ENCODE assay signal across 19 mouse cellular contexts in the genomic region with DNA sequence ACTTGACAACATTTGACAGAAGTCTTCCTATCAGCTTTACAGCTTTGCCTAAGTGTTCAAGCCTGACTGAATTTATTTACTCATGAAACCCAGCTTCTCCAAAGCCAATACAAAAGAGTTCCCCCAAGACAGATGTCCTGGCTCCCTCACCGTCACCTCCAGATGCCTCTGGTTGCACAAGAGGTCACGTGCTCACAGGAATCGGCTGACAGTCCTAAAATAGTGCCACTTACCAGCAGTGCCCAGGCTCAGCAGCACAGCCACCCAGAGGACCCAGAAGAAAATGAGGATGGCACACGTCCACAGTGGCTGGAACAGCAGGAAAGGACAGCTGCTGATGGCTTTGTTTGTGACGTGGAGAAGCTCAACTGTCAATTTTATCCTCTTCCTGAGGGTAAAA. TPM values are rescaled to one million over a fixed set of nuclear protein-coding genes. Genes with fewer than 3 reads are reported as not detected.
A peak's percentile ranks its signal among the peaks of the same experiment; 100 is the strongest.
DNase-seq lines count a peak whose midpoint lies in the region; ATAC-seq and TF ChIP-seq lines count a peak whose summit lies in the region.
"Had no signal": no experiment of that assay in that cellular context is flagged by ENCODE, and none has a peak within 500 bp of the region (broad histone marks: within the 10 kb centered on the region; RNA-seq: fewer than 3 reads in every experiment).

No protein-coding gene starts in this region.

- no peak overlapping the region for H3K4me3 ChIP-seq in gastrocnemius, adult 2 months
- no peak overlapping the region for H3K4me3 ChIP-seq in heart, embryonic 14.5 days (ENCODE audit: control insufficient read depth in 1 of 2, insufficient read depth in 1 of 2, low read depth in 1 of 2, low read length in 2 of 2)
- peak overlapping the region; percentile 36 for H3K4me3 ChIP-seq in megakaryocyte, embryonic 14.5 days (replicated peaks)
- H3K4me3 ChIP-seq in kidney, embryonic 16.5 days (ENCODE audit: low read length) = no peak overlapping the region
- H3K4me3 ChIP-seq in forebrain, embryonic 14.5 days (ENCODE audit: low read depth, low read length) = no peak overlapping the region
- H3K4me3 ChIP-seq: hindbrain, embryonic 15.5 days; neural tube, embryonic 15.5 days had no signal

- no peak overlapping the region for H3K27ac ChIP-seq in gastrocnemius, adult 2 months
- peak overlapping the region; percentile 43 to 74; a peak in 3 of 4 replicates for H3K27ac ChIP-seq in heart, embryonic 14.5 days (replicated peaks in 1 of 2; ENCODE audit: control insufficient read depth in 1 of 2, insufficient read depth in 1 of 2, low read depth in 2 of 2, low read length in 2 of 2)
- no peak overlapping the region for H3K27ac ChIP-seq in kidney, embryonic 16.5 days (ENCODE audit: low read length)
- H3K27ac ChIP-seq in forebrain, embryonic 14.5 days (ENCODE audit: low read depth, low read length) = no peak overlapping the region
- H3K27ac ChIP-seq: hindbrain, embryonic 15.5 days; neural tube, embryonic 15.5 days had no signal

- peak; percentile 25 for DNase-seq in gastrocnemius, adult 2 months
- DNase-seq in gastrocnemius, adult 8-10 months (ENCODE audit: low spot score in 2 of 2) = no peak
- peak; percentile 12 for DNase-seq in c-Kit-positive CD71-negative TER-119-negative erythroid progenitor cells, embryonic 14.5 days (ENCODE audit: low read depth)
- no peak for DNase-seq in T-cell, adult 2 months (ENCODE audit: low spot score)
- DNase-seq in forebrain, embryonic 14.5 days (ENCODE audit: low spot score) = no peak
- DNase-seq: cerebellum, postnatal 10 days; gastrocnemius, postnatal 25 days; kidney, adult 11 months; kidney, postnatal 14 days; layer of hippocampus, adult 9-11 months; lung, adult 2 months; thymus, adult 2 months had no signal

- no peak for TF ChIP-seq CTCF in gastrocnemius, adult 2 months (IDR thresholded peaks at IDR 0.05)

- no peaks in the 10 kb centered on the region for H3K36me3 ChIP-seq in heart, embryonic 14.5 days (ENCODE audit: control insufficient read depth, insufficient read depth, low read length)
- no peaks in the 10 kb centered on the region for H3K36me3 ChIP-seq in megakaryocyte, embryonic 14.5 days (replicated peaks; ENCODE audit: low read length)
- H3K36me3 ChIP-seq in kidney, embryonic 16.5 days (ENCODE audit: insufficient read depth, low read length) = no peaks in the 10 kb centered on the region
- no peaks in the 10 kb centered on the region for H3K36me3 ChIP-seq in forebrain, embryonic 14.5 days (ENCODE audit: control insufficient read depth, insufficient read depth, low read length)
- H3K36me3 ChIP-seq: hindbrain, embryonic 15.5 days; neural tube, embryonic 15.5 days had no signal

- WGBS in heart, embryonic 14.5 days = 25% methylated on average over 5 of the region's 5 CpGs
- WGBS in kidney, embryonic 16.5 days = 35% methylated on average over 5 of the region's 5 CpGs
- WGBS in forebrain, embryonic 14.5 days = 78% methylated on average over 5 of the region's 5 CpGs

- no peak overlapping the region for H3K9ac ChIP-seq in heart, embryonic 14.5 days (ENCODE audit: low read length)
- H3K9ac ChIP-seq in kidney, embryonic 16.5 days (replicated peaks; ENCODE audit: low read length) = no peak overlapping the region
- no peak overlapping the region for H3K9ac ChIP-seq in forebrain, embryonic 14.5 days (ENCODE audit: low read length)
- H3K9ac ChIP-seq: hindbrain, embryonic 15.5 days; neural tube, embryonic 15.5 days had no signal

- ATAC-seq in heart, embryonic 14.5 days (ENCODE audit: insufficient number of reproducible peaks, insufficient read depth, low FRiP score, low read depth) = peak; percentile 78
- no peak for ATAC-seq in kidney, embryonic 16.5 days (ENCODE audit: low FRiP score, low TSS enrichment)
- no peak for ATAC-seq in forebrain, embryonic 14.5 days
- ATAC-seq: Patski had no signal

- H3K9me3 ChIP-seq in heart, embryonic 14.5 days (ENCODE audit: control insufficient read depth, low read length) = no peaks in the 10 kb centered on the region
- H3K9me3 ChIP-seq in megakaryocyte, embryonic 14.5 days = no peaks in the 10 kb centered on the region; the same call in 1 of the 2 replicates
- H3K9me3 ChIP-seq in kidney, embryonic 16.5 days (ENCODE audit: low read length) = no peaks in the 10 kb centered on the region
- no peaks in the 10 kb centered on the region for H3K9me3 ChIP-seq in forebrain, embryonic 14.5 days (replicated peaks; ENCODE audit: control insufficient read depth, low read length)
- H3K9me3 ChIP-seq: hindbrain, embryonic 15.5 days; neural tube, embryonic 15.5 days had no signal

- intact Hi-C loops in gastrocnemius, adult 2 months (cut with DNase I) = no loop called here

- no peaks in the 10 kb centered on the region for H3K27me3 ChIP-seq in heart, embryonic 14.5 days (ENCODE audit: control insufficient read depth, insufficient read depth, low read length)
- H3K27me3 ChIP-seq in megakaryocyte, embryonic 14.5 days (replicated peaks) = peaks cover 30% of the 10 kb centered on the region
- H3K27me3 ChIP-seq in kidney, embryonic 16.5 days (ENCODE audit: insufficient read depth, low read length) = no peaks in the 10 kb centered on the region
- no peaks in the 10 kb centered on the region for H3K27me3 ChIP-seq in forebrain, embryonic 14.5 days (replicated peaks; ENCODE audit: control insufficient read depth, insufficient read depth, low read length)
- H3K27me3 ChIP-seq: hindbrain, embryonic 15.5 days; neural tube, embryonic 15.5 days; Patski had no signal

- peaks cover 5 to 6% of the 10 kb centered on the region in 2 experiments for H3K4me1 ChIP-seq in heart, embryonic 14.5 days (ENCODE audit: control insufficient read depth in 2 of 2, insufficient read depth in 2 of 2, low read length in 2 of 2)
- H3K4me1 ChIP-seq in megakaryocyte, embryonic 14.5 days = peaks cover 7% of the 10 kb centered on the region
- H3K4me1 ChIP-seq in kidney, embryonic 16.5 days (ENCODE audit: insufficient read depth, low read length) = no peaks in the 10 kb centered on the region
- H3K4me1 ChIP-seq in forebrain, embryonic 14.5 days (ENCODE audit: control insufficient read depth, insufficient read depth, low read length) = no peaks in the 10 kb centered on the region
- H3K4me1 ChIP-seq: hindbrain, embryonic 15.5 days; neural tube, embryonic 15.5 days had no signal

- H3K4me2 ChIP-seq in heart, embryonic 14.5 days (ENCODE audit: low read length) = peak overlapping the region; percentile 43
- H3K4me2 ChIP-seq in kidney, embryonic 16.5 days (replicated peaks; ENCODE audit: low read depth, low read length) = no peak overlapping the region
- H3K4me2 ChIP-seq in forebrain, embryonic 14.5 days (ENCODE audit: low read length) = no peak overlapping the region
- H3K4me2 ChIP-seq: hindbrain, embryonic 15.5 days; neural tube, embryonic 15.5 days had no signal

RNA-seq across cellular contexts. Expression of a gene that starts 23.1 kb away (rescaled TPM):
- total RNA-seq in gastrocnemius, adult 2 months (2021) = not detected
- total RNA-seq in gastrocnemius, adult 8-10 months (2022) = under 1 TPM in 1 of 4 experiments, not detected in 3; 0.34 TPM
- 0.80 and 1.5 TPM in 2 replicates for polyA plus RNA-seq in heart, embryonic 14.5 days (2014; fragmentation: Nextera tagmentation; extraction: Ambion mirVana)
- not detected in 2 replicates for polyA plus RNA-seq in megakaryocyte, embryonic 14.5 days (2012; ENCODE audit: insufficient read depth, low replicate concordance)
- 13.2 and 13.5 TPM in 2 replicates for polyA plus RNA-seq in kidney, embryonic 16.5 days (2015; fragmentation: Nextera tagmentation; extraction: Ambion mirVana)
- 0.42 and 0.52 TPM in 2 replicates for polyA plus RNA-seq in forebrain, embryonic 14.5 days (2014; fragmentation: Nextera tagmentation; extraction: Ambion mirVana)
- total RNA-seq: monocyte, adult 5-6 weeks had no signal

Comparison
In these comparisons a context has a peak if more than half of its experiments do, and no peak if none do; other contexts are left out.
1. DNase-seq: peak in gastrocnemius, adult 2 months (single experiment) and c-Kit-positive CD71-negative TER-119-negative erythroid progenitor cells, embryonic 14.5 days (single experiment); none in gastrocnemius, adult 8-10 months (0 of 2), T-cell, adult 2 months (single experiment) and forebrain, embryonic 14.5 days (single experiment).
2. H3K27ac ChIP-seq: peak in heart, embryonic 14.5 days (2 of 2); none in gastrocnemius, adult 2 months (single experiment), kidney, embryonic 16.5 days (single experiment) and forebrain, embryonic 14.5 days (single experiment).